12 mouse cellular contexts compared by ENCODE assay signal in the genomic region with DNA sequence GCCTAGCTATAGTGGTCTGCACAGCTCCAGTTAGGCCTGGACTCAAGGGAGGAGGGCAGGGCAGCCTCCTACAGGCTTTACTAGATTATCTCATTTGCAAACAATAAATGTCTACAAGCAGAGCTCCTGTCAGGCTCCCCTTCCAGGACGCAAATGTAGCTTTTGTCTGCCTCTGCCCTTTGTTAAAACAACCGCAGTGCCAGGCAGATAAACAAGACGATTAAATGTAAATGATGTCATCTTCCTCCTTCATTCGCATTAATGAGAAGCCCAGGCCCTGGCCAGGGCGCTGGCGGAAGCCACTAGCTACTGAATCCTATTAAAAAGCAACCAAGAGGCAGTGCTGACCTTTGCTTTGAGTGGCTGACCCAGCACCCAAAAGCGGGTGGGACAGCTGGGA.
DNase-seq lines count a peak whose midpoint lies in the region; ATAC-seq lines count a peak whose summit lies in the region.
"Had no signal": no experiment of that assay in that cellular context is flagged by ENCODE, and none has a peak within 500 bp of the region (broad histone marks: within the 10 kb centered on the region; RNA-seq: fewer than 3 reads in every experiment).

No protein-coding gene starts in this region.

- DNase-seq in heart, adult 18-20 months: peak; percentile 23 to 52
- no peak for DNase-seq in heart, postnatal 25 days (ENCODE audit: low spot score)
- no peak for DNase-seq in neural tube, embryonic 10.5 days (ENCODE audit: extremely low spot score, low spot score)
- peak; percentile 42 for DNase-seq in heart, postnatal 4 days
- no peak for DNase-seq in spleen, postnatal 4 days (ENCODE audit: low spot score in 2 of 2)
- no peak for DNase-seq in gastrocnemius, postnatal 25 days
- DNase-seq: gastrocnemius, postnatal 10 days; right cerebral cortex, postnatal 4 days had no signal

- H3K4me3 ChIP-seq in neural tube, embryonic 13.5 days: no peak overlapping the region
- no peak overlapping the region for H3K4me3 ChIP-seq in liver, embryonic 12.5 days
- H3K4me3 ChIP-seq: embryonic facial prominence, embryonic 12.5 days; limb, embryonic 12.5 days had no signal

- H3K4me2 ChIP-seq in neural tube, embryonic 13.5 days: no peak overlapping the region
- H3K4me2 ChIP-seq in liver, embryonic 12.5 days: no peak overlapping the region
- H3K4me2 ChIP-seq: embryonic facial prominence, embryonic 12.5 days; limb, embryonic 12.5 days had no signal

- 20% methylated on average over 7 of the region's 7 CpGs for WGBS in neural tube, embryonic 13.5 days
- 33% methylated on average over 7 of the region's 7 CpGs for WGBS in liver, embryonic 12.5 days (ENCODE audit: insufficient replicate concordance)

- H3K27me3 ChIP-seq in neural tube, embryonic 13.5 days: peaks cover 11% of the 10 kb centered on the region; the same call in 1 of the 2 replicates
- H3K27me3 ChIP-seq in liver, embryonic 12.5 days (replicated peaks): no peaks in the 10 kb centered on the region; the same call in 1 of the 2 replicates

- H3K27ac ChIP-seq in neural tube, embryonic 13.5 days (replicated peaks): peak overlapping the region; percentile 29; the same call in 1 of the 2 replicates
- no peak overlapping the region for H3K27ac ChIP-seq in liver, embryonic 12.5 days
- H3K27ac ChIP-seq: embryonic facial prominence, embryonic 12.5 days; limb, embryonic 12.5 days had no signal

- intact Hi-C loops in heart, postnatal 25 days (cut with DNase I): no loop called here

- ATAC-seq in neural tube, embryonic 13.5 days (ENCODE audit: low read depth): no peak
- no peak for ATAC-seq in liver, embryonic 12.5 days

- no peak overlapping the region for H3K9ac ChIP-seq in neural tube, embryonic 13.5 days
- H3K9ac ChIP-seq in liver, embryonic 12.5 days: no peak overlapping the region
- H3K9ac ChIP-seq: embryonic facial prominence, embryonic 12.5 days; limb, embryonic 12.5 days had no signal

- no peaks in the 10 kb centered on the region for H3K9me3 ChIP-seq in neural tube, embryonic 13.5 days
- H3K9me3 ChIP-seq in liver, embryonic 12.5 days (replicated peaks): no peaks in the 10 kb centered on the region
- H3K9me3 ChIP-seq: embryonic facial prominence, embryonic 12.5 days; limb, embryonic 12.5 days had no signal

- no peaks in the 10 kb centered on the region for H3K36me3 ChIP-seq in neural tube, embryonic 13.5 days
- no peaks in the 10 kb centered on the region for H3K36me3 ChIP-seq in liver, embryonic 12.5 days
- H3K36me3 ChIP-seq: embryonic facial prominence, embryonic 12.5 days; limb, embryonic 12.5 days had no signal

- H3K4me1 ChIP-seq in neural tube, embryonic 13.5 days (replicated peaks): peaks cover 29% of the 10 kb centered on the region
- peaks cover 9% of the 10 kb centered on the region; the same call in 1 of the 2 replicates for H3K4me1 ChIP-seq in liver, embryonic 12.5 days

Comparison
In these comparisons a context has a peak if more than half of its experiments do, and no peak if none do; other contexts are left out.
1. DNase-seq: peak in heart, adult 18-20 months (2 of 2) and heart, postnatal 4 days (single experiment); none in heart, postnatal 25 days (single experiment), neural tube, embryonic 10.5 days (single experiment), spleen, postnatal 4 days (0 of 2) and gastrocnemius, postnatal 25 days (single experiment).